Mouse (Mus musculus) gastrocnemius, adult 2 months (tissue): ENCODE measurements around the gene Btk. TPM values are rescaled to one million over a fixed set of nuclear protein-coding genes. Genes with fewer than 3 reads are reported as not detected.

Source experiments
- DNase-seq: peaks from one replicate; pipeline ENCODE4 v3.0.0; 2022
- H3K27ac ChIP-seq: fragments of 200-600 bp; 2 replicates; pipeline ENCODE4 v1.8.1; 2022; ENCODE audit warnings: mild to moderate bottlenecking
- H3K4me3 ChIP-seq: fragments of 200-600 bp; 2 replicates; pipeline ENCODE4 v1.8.1; 2022; ENCODE audit warnings: mild to moderate bottlenecking, moderate library complexity
- CTCF ChIP-seq: fragments of 200-600 bp; IDR thresholded peaks from 2 replicates; pipeline ENCODE4 v1.8.1; 2022; ENCODE audit warnings: antibody characterized with exemption, mild to moderate bottlenecking, moderate library complexity
- intact Hi-C: fragments of 180-260 bp; cut with DNase I; formaldehyde crosslinking; loops from one replicate; pipeline ENCODE4 v1.15.1; 2025
- total RNA-seq, 2 experiments: library from RNA; stranded (reverse); gene quantifications; 2 replicates each; pipeline ENCODE4 v1.2.3; 2021

Btk gene
- total RNA-seq, 2 experiments from 2014 or later = 0.22 to 0.23 TPM

DNA sequence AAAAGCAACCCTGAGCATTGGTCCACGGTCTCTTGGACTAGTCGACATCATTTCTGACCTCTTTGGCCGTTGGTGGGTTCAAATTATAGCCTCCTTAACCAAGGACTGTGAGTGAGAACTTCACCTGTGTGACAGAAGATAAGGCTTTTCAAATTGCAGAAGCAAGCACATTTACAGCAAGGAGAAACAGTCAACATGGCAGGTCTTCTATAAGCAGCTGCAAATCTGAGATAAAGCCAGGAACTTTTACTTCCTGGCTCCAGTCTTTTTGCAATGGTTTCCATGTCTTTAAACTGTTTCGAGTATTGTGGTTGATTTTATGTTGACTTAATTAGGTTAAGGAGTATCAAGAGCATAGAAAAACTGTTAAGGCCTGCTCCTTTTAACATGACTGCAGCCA lies 59.6 kb downstream of the Btk start:
- no peak for DNase-seq
- no peak for TF ChIP-seq CTCF
- Histone ChIP-seq H3K4me3 (no peak overlapping the region), H3K27ac (no peak overlapping the region)
- intact Hi-C loops = no loop called here

DNA sequence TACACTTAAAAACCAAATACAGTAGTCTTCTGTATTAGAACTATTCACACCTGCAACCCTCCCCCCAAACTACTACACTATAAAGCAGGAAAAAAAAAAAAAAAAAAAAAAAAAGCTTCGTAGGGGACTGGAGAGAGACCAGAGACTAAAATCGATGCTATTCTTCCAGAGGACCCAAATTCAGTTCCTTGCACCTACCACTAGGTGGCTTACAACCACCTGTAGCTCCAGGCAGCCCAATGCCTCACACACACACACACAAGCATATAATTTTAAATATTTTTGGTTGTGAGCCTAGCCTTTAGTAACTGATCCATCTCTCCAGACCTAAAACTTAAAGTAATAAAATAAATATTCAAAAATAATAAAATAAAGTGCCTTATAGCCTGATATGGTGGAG lies 73.9 kb downstream of the Btk start:
- DNase-seq = no peak
- Histone ChIP-seq H3K4me3 (no peak overlapping the region), H3K27ac (no peak overlapping the region)
- intact Hi-C loops = no loop called here
- peak; percentile 63 for TF ChIP-seq CTCF

DNA sequence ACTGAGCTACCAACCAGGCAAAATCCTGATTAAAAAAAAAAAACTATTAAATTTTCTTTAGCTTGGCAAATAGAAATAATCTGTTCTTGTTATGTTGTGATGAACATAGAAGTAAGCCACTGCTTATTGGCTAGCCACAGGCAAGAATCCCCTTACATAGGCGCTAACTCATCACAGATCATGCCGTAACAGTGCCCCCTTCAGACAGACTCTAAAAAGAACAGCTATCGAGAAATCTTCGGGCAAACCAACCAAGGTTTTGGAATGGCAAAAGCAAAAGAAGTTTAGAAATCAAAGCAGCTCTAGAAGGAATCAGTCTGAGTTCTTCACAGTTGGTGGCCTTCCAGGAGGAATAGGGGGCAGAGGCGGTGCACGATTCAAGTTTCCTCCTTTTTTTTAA lies 75.4 kb downstream of the Btk start:
- Histone ChIP-seq H3K27ac (no peak overlapping the region), H3K4me3 (no peak overlapping the region)
- no peak for DNase-seq
- intact Hi-C loops = no loop called here
- TF ChIP-seq CTCF = no peak

DNA sequence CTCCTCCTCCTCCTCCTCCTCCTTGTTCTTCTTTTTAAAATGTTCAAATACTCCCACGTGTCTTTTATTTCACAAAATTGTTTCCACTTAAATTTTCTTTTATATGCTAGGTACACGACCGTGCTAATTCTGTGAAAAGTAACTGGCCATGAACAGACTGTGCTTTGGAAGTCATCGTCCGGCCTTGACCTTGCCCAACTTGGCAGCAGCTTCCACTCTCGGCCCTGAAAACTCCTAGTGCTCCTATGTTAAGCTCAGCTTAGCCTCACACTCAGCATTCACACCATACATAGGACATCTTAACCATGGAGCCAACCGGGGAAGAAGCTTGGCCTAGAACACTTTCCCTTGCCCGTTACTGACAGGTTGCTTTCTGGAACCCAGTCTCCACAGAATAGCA lies 82.7 kb downstream of the Btk start:
- intact Hi-C loops = no loop called here
- no peak for TF ChIP-seq CTCF
- Histone ChIP-seq H3K27ac (no peak overlapping the region), H3K4me3 (no peak overlapping the region)
- no peak for DNase-seq

Other genes starting within 250 kb of the Btk start
- gene Drp2, start 179.0 kb downstream of the Btk start, total RNA-seq = 1 to 10 TPM; 3.2 to 3.4 TPM
- not detected for gene Taf7l, start 107.1 kb downstream of the Btk start, total RNA-seq
- gene Timm8a1, start 41.7 kb downstream of the Btk start, total RNA-seq = 10 to 100 TPM in 1 of 2 experiments, 1 to 10 TPM in 1; 8.8 to 17.0 TPM
- 100 to 1,000 TPM in 1 of 2 experiments, 10 to 100 TPM in 1; 93.2 to 124 TPM for gene Rpl36a, start 2.1 kb upstream of the Btk start, total RNA-seq
- 1 to 10 TPM; 1.6 to 1.8 TPM for gene Gla, start 17.6 kb upstream of the Btk start, total RNA-seq
- gene Hnrnph2, start 17.6 kb upstream of the Btk start, total RNA-seq = 10 to 100 TPM; 51.6 to 52.9 TPM
- 10 to 100 TPM in 1 of 2 experiments, 1 to 10 TPM in 1; 5.9 to 23.9 TPM for gene Armcx4, start 102.9 kb upstream of the Btk start, total RNA-seq
- 1 to 10 TPM; 1.4 to 2.4 TPM for gene Armcx1, start 134.4 kb upstream of the Btk start, total RNA-seq
- gene Armcx6, start 167.8 kb upstream of the Btk start, total RNA-seq = 1 to 10 TPM; 1.4 to 1.5 TPM
- gene Armcx3, start 173.0 kb upstream of the Btk start, total RNA-seq = 10 to 100 TPM; 18.2 to 27.6 TPM
- 1 to 10 TPM; 1.5 to 3.4 TPM for gene Armcx2, start 225.7 kb upstream of the Btk start, total RNA-seq